Mouse (Mus musculus) frontal cortex, postnatal 36 days (tissue): ENCODE results near the gene Msi2.

Experiments used
- DNase-seq, 2 experiments: peaks; one replicate each; pipeline ENCODE4 v3.0.0; 2022; ENCODE audit warnings: low spot score in 2 of 2

Msi2 gene

DNA sequence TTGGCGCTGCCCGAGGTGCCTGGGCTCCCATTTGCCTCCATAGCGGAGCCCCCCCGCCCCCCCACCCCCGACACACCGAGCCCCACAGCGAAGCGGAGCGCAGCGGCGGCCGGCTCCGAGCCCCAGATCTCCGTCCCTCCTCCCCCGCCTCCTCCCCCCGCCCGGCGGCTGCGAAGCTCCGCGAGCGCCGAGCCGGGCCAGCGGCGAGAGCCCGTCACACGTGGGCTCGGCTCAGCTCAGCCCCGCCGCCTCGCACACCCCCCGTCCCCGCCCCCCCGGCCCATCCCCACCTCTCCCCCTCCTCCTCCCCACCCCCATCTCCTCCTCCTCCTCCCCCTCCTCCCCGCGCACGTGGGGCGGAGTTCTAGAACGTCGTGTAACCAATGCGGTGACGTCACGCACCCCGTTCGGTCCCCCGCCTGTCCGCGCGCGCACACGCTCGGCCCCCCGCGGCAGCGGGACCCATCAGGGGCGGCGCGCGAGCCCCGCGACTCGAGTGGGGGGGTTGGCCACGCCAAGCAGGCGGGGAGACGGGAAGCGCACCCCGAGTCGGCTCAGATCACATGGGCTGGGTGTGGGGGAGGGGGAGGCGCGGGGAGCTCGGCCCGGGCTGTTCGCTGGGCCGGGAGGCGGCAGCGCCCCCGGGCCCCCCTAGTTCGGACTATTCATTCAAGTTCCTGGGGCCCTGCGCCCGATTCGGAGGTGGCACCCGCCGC, at the start of gene Msi2:
TSS of gene Msi2 (minus strand) at position 464 of the 716 bp plus-strand sequence.
- DNase-seq, result peak; percentile 82 to 86

DNA sequence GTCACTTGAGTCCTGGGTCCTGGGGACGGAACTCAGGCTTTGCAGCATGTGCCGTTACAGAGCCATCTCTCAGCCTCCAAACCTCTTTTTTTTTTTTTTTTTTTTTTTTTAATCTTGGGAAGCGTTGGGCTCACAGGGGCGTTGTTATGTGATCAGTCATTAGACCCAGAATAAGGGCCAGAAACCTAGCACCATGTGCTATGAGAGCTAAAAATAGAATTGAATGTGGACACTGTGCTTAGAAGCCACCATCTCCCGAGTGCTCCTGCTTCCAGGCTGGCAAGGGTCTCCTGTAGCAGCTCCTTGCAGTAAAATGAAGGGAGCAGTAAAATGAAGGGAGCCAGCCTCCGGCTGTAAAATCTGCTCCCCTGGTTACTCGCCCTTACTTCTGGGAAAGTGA, 47.3 kb upstream of the Msi2 start:
- no peak for DNase-seq

DNA sequence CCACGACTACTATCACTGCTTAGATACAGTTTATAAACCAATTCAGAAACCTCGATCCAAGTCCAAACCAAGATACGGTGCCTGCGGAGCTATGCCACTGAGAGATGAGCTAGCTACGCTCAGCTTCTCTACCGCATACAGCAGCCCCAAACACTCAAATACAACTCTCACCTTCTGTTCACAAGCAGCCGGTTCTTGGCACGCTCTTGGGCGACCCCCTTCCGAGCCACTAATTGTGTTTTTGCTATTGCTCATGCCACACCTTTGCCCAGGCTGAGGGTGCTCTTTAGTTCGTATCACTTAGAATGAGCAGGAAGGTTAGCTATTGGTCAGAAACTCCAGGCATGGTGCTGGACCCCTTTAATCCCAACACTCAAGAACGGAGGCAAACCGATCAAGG, 45.1 kb upstream of the Msi2 start:
- DNase-seq, result no peak

DNA sequence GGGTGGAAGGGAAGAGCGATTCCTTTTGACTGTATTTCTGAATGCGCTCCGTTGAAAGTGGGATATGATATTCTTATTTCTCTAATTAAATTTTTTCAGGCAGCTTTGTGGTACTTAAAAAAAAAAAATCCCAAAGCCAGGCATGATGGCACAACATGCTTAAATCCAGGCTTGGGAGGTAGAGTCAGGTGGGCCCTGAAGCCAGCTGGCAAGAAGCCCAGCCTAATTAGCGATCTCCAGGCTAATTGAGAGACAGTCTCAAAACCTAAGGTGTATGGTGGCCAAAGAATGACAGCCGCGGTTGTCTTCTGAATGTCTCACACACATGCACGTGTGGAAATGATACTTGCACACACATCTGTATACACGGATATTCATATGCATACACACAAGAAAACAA, 41.2 kb upstream of the Msi2 start:
- DNase-seq, result peak in 1 of 2 experiments; percentile 4

DNA sequence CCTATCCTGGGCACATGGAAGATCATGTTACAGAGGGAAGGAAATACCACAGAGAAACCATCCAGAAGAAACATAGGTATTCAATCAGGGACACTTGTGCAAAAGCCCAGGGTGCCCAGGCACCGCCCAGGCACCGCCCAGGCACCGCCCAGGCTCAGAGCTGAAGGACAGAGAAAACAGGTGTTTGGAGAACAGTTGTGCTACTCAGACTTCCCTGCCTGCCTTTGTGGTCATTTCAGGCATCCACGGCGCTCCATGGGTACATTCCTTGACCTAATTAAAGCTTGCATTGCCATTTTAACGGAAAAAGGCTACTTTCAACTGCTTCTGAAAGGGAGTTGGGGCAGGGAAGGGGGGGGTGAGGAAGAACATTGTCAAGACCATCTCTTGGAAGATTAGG, 40.1 kb upstream of the Msi2 start:
- no peak for DNase-seq

DNA sequence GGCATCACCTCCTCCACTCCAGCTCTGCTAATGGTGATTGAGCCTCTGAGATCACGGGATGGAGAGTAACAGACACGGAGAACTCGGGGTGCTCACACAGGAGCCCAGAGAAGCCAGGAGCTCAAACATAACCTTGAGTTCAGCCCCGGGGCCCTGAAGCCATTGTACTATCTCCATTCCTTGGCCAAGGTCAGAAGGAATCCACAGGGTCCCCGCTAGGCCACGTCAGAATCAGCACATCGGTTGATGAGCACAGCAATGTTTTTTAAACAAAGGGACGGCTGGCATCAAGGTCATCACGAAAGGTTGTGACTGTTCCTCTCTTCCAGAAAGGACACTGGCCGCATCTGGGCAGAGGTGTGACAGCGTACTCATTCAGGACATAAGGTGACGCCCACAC, 27.0 kb upstream of the Msi2 start:
- DNase-seq, result no peak

DNA sequence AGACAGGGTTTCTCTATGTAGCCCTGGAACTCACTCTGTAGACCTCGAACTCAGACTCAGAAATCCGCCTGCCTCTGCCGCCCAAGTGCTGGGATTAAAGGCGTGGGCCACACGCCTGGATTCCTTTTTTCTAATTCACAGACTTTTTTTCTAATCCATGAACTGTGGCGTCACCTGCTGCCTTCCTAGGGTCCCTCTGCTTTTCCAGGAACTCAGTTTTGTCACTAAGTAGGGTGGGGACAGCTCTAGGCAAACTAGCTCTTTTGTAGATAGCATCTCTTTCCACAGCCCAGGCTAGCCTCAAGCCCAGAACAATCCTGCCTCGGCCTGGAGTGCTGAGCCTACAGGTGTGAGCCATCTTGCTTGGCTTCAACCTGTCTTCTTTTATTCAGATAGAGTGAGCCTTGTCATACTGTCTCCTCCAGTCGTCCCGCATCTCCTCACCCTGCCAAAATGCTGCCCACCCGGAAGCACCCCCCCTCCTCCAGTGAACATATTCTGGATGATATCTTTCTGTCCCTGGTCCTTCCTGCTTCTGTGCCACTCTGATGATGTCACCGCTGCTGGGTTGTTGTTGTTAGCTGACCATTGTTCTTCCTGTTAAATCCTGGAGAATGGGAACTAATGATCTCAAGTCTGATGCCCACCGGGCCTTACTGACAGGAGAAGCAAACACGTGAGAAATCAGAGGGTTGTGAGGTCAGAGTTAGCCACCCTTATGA, 21.4 kb upstream of the Msi2 start:
- no peak for DNase-seq

DNA sequence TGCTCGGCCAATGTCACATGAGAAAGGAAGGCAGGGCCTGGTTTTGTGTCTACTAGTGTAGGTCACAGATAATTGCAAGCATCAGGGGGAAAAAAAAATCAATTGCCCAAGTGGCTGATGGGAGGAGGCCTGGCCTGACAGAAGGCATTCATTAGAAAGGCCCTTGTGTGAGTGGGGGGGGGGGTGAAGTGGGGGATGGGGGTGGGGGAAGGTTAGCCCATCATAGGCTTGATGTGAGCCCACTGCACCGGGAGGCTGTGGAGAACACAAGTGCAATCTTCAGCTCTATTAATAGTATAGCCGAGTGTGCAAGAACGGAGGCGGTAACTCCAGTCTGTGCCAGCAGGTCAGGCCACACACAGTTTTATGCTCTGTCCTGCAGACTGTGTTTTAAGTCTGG, 11.1 kb upstream of the Msi2 start:
- DNase-seq, result no peak

DNA sequence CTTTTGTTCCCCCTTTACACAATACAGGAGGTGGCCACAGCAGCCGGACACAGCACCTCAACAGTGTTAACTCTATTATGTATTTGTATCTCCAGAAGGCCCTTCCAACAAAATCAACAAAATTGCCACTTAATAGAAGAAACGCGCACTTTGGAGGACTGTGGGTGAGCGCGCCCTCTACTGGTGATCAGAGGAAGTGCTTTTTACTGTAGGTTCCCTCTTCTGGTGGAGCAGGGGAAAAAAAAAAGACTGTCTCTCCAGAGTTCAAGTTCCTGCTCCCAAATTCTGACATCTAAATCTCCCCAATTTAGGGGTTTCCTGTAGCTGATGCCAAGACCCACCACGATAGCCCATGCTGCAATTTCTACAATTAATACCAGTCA, 10.2 kb upstream of the Msi2 start:
- peak; percentile 72 to 76 for DNase-seq

DNA sequence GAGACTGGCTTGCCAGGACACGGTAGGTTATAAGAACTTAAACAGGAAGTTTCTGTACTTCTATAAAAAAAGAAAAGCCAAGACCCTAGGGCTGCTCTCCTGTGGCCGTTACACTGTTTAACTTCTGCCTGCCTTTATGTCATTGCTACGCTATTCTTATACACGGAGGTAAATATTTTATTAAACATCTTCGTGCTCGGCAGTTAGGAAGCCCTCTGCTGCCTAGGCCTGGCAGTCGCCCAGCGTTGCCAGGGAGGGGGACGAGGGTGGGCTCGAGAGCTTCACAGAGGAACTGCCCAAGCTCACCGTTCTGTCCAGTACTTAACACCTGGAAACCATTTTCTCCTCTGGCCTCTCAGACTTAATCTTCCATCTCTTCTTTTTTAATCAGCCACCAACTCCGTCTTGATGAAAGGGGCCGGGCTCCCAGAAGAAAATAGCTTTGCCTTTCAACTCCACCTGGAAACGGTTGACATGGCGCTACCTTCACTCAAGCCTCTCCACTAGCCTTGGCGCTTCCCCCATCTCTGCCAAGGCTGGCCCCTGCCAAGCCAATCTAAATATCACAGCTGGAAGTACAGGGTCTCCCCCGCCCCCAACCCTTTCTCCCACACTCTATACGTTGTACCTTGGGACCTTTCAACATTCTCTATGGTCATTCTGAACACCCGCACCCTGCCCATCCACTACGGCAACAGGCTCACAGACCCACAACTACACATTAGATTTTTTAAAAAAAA, 9.6 kb upstream of the Msi2 start:
- DNase-seq, result no peak

DNA sequence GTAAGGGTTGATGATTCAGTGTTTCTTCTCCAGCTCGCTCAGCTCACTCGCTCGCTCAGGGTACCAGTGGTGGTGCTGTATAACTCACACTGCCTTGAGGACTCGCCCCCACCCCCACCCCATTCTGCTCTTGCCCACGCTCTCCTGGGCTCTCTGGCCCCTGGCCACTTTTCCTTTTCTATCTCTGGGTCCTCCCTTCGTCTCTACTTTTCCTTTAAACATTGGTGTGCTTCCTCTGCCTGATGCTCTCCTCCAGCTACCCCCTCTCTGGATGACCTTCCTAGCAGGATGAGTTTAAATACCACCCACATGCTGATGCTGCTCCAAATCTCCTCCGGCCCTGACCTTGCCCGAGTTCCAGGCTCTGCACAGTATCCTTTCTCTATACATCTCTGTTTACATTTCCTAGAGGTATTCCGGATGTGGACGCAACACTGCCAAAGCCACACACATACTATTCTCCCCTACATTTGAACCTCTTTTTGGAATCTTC, 2.9 kb upstream of the Msi2 start:
- DNase-seq, result no peak

DNA sequence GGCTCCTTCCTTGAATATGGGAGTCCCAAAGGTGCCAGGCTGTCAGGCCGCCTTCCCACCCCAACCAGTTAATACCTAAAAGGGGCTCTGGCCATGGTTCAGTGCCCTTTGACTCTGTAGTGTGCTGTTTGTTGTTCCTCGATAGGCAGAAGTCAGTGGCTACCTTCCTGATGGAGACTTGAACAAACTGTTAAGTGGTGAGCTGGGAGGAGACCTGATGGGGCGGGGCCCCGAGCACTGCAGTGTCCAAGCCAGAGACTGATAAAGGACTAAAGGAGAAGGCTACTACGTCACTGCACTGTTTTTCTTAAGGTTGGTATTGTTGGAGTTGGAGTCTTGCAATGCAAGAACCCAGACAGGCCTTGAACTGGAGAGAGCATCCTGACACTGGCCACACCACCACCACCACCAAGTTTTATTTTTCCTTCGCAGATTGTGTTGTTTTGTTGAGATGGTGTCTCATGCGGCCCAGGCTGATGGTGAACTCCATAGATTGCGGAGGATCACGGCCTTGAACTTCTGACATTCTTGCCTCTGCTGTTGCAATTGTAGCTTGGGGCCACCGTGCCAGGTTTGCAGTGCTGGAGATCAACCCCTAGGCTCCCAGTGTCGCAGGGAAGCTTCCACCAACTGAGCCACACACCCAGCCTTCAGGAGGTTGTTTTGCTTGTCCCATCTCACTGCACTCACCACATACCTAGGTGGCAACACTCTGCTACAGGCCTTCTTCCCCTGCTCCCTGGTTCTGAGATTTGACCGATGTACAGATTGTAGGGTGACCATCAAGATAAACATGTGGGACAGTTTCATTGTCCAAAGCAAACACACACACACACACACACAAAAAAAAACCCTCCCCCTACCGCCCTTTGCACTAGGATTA, 2.2 kb upstream of the Msi2 start:
- no peak for DNase-seq

DNA sequence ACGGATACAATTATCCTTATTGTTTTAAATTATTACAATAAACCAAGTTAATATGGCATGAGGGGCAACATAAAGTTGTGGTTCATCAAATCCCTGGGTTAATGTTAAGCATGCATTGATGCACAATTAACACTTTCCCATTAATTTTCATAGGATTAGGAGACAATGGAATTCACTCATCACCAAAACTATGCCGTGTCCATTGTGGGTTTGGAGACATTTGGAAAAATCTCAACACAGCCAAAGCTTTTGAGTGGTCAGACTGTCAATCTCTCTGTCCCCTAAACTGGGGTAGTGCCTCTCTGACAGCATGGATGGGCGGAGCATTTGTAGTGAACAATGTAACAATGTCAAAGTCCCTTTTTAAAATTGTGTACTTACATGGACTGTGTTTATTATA, 1.3 kb upstream of the Msi2 start:
- no peak for DNase-seq

DNA sequence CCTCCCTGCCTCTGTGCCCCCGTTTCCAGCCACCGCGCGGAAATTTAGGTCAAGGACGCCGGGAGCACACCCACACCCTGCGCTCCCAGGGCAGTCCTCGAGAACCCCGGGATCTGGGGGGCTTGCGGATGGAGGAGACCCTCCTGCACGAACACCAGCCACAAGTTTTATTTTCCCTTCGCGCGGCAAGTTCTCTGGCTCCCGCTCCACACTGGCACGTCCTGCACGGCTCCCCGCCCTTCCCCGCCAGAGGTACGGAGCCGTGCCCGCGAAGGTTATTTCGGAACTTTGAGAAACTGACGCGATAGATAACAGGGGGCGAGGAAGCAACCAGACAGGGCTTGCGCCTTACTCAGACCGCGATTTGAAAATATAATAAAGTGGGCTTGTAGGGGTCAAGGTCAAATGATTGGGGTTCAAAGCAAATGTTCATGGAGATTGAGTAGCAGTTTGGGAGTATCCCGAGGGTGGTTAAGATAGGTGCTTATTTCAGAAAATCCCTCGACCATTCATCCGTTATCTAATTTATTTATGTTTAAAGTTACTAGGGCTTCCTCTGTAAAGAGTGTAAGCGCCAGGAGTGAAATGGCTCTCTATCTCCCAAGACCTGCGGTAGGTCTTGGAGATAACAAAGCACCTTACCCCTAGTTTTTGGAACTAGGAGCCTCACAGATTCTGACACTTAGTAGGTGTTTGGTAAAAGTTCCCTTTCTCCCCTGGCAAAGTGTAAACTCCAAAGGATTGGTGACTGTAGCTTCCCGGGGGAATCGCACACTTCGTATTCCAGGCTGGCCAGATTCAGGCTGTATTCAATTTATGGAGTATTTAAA, 668 bp upstream of the Msi2 start:
- no peak for DNase-seq

DNA sequence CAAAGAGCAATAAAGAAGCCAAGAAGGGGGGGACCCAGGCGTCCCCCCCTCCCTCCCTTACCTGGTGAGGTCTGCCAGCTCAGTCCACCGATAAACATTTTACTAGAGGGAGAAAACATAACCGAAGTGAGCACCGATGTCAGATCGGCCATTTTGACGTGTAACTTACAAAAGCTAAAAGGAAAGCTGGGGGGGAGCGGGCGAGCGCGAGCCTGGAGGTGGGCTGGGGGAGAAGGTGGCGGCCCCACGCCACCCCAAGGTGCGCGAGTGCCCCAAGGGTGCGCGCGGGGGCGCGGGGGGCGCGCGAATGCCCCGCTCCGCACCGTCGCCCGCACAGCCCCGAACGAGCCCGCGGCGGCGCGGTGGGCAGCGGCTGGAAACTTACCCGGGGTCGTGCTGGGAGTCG, 666 bp downstream of the Msi2 start:
- DNase-seq, result no peak

DNA sequence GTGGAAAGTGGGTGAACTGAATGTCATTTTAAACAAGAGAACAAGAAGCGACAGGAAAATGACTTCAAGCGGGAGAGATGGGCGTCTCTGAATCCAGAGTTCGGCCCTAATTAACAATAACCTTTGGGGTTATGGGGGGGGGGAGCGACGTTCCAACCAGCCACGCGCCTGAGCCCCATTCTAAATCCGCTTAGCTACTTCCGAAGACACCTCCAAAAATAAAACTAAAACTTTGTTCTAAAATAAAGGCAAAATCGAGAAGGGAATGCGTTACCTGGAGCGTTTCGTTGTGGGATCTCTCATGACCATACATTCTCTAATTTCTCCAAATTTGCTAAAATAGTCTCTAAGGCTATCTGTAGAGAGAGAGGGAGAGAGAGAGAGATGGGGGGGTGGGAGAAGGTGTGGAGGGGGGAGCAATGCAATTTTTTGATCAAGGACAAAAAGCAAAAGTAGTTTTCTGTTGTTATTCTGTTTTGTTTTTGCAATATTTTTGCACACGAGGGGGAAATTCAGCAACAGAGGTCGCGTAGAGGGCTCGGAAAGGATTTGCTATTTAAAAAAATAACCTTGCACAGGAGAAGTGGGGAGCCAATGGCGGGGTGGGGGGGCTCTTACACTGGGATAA, 1.2 kb downstream of the Msi2 start:
- no peak for DNase-seq

DNA sequence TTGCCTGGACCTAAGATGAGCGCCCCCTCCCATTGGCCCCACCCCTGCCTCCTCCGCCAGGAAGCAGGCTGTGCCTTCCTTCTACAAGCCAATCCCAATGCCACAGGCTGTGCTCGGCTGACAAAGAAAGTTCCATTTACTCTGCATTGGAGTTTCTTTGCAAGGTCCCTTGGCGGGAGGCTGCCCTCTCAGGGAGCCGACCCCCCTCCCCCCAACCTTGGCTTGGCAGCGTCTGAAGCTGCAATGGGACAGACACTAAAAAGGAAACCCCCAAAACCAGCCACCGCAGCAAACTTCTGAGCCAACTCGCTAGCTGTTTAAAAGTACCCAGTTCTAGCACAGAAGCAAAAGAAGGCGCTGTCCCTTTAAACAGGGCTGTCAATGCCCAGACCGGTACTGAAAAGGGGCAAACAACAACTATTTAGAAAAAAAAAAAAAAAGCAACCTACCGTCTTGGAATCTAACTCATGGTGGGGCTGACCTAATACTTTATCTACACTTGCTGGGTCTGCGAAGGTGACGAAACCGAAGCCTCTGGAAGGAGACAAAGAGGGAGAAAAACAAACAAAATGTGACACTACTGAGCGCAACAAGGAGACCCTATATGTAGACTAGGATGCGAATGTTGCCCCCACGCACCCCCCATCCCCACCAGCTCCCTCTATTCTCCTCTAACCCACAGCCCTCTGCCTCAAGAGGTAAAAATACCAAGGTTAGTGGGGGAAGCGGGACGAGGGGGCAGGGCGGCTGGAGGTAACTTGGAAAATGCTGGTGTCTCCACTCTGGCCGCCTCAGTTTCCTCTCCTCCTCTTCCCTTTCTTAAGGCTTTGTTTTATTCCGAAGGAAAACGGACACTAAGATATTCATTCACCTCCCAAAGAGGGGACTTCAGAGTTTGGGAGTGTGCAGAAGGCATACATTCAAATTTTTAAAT, 2.0 kb downstream of the Msi2 start:
- peak in 1 of 2 experiments; percentile 37 for DNase-seq

DNA sequence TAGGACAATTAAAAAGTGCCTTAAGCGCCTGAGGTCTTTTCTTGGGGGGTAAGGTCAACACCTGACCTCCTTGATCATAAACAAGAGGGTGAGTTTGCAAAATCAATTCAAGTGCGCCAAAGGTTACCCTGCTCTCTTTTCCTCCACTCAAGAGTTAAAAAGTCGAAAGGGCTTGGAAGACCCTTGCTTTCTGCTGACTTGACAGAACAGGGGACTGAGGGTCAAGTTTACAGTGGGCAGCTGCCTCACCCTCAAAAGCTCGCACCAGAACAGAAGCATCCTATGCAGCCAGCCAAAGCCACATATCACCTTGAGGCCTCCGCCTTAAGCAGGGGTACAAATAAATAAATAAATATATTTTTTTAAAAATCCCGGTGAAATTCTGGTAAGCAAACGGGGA, 3.0 kb downstream of the Msi2 start:
- DNase-seq, result no peak

DNA sequence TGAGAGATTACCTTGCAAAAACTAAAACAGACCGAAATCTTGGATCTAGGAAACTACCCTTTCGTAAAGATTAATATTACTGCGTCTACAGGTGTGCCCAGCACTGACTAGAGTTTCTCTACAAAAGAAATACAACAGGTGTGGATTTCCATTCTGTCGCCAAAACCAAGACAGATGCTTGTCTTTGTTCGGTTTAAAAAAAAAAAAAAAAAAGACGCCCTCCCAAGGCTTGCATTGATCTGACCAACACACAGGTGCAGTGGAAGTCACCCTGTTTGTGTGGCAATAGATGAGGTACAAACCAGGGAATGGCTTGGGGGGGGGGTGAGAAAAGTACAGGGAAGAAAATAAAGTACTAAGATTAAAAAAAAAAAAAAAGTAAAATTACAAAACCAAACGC, 4.2 kb downstream of the Msi2 start:
- DNase-seq, result no peak
